Mouse (Mus musculus) cerebellum, adult 2 months (tissue): ENCODE measurements around the gene Olig2. TPM values are rescaled to one million over a fixed set of nuclear protein-coding genes. Genes with fewer than 3 reads are reported as not detected.
A peak's percentile ranks its signal among the peaks of the same experiment; 100 is the strongest.

Source experiments
- DNase-seq, 2 experiments: peaks; one replicate each; pipeline ENCODE4 v3.0.0; 2021
- H3K27ac ChIP-seq: fragments of 200-500 bp; 2 replicates; pipeline ENCODE4 v1.5.1; 2012; ENCODE audit warnings: low read length, control low read depth, inconsistent platforms; ENCODE audit not compliant: insufficient read depth
- H3K27me3 ChIP-seq: fragments of 200-500 bp; 2 replicates; pipeline ENCODE4 v1.6.1; 2012; ENCODE audit warnings: inconsistent platforms, mild to moderate bottlenecking, low read length, moderate library complexity; ENCODE audit not compliant: control insufficient read depth, insufficient read depth
- H3K4me1 ChIP-seq: fragments of 200-500 bp; 2 replicates; pipeline ENCODE4 v1.6.1; 2011; ENCODE audit warnings: low read length; ENCODE audit not compliant: control insufficient read depth, insufficient read depth
- H3K4me3 ChIP-seq: fragments of 200-500 bp; replicated peaks from 2 replicates; pipeline ENCODE3; 2011; ENCODE audit warnings: mild to moderate bottlenecking, low read depth, low read length, control low read depth; ENCODE audit not compliant: insufficient read depth
- CTCF ChIP-seq: fragments of 200-500 bp; IDR thresholded peaks from 2 replicates; pipeline ENCODE4 v1.5.1; 2011; ENCODE audit warnings: low read depth, mild to moderate bottlenecking, control low read depth, low read length, moderate library complexity, borderline replicate concordance; ENCODE audit not compliant: insufficient read depth
- POLR2A ChIP-seq: fragments of 200-500 bp; IDR thresholded peaks from 2 replicates; pipeline ENCODE4 v1.6.1; 2011; ENCODE audit warnings: low read length, control low read depth, borderline replicate concordance; ENCODE audit not compliant: insufficient read depth
- WGBS: fragments of 180-500 bp; shearing (Covaris S2); methylation state at CpG from one replicate; pipeline ENCODE4 v1.1.7; 2018; 5-methylcytosine and 5-hydroxymethylcytosine counted together
- polyA plus RNA-seq: library from polyadenylated mRNA; depleted of rRNA; stranded (reverse); fragments of >200 nt; gene quantifications from 2 replicates; pipeline ENCODE4 v1.2.3, GENCODE M21; 2012; rRNA removed

Olig2 gene
- polyA plus RNA-seq, 1 experiment, result 34.8 TPM

- DNase-seq, result no peak
- H3K27ac ChIP-seq, result peak overlapping the region; percentile 57; the same call in 1 of the 2 replicates
- TF ChIP-seq CTCF, result no peak
- TF ChIP-seq POLR2A, result no peak
- peak overlapping the region; percentile 37 for H3K4me3 ChIP-seq
- H3K4me1 ChIP-seq, result no peaks in the 10 kb centered on the region
- 1% methylated on average over 29 of the region's 29 CpGs for WGBS
- peaks cover 3% of the 10 kb centered on the region; the same call in 1 of the 2 replicates for H3K27me3 ChIP-seq
Observed at GRCm38 (mm10) chr16:91270982-91271549, 45.8 kb downstream of the Olig2 start.

DNA sequence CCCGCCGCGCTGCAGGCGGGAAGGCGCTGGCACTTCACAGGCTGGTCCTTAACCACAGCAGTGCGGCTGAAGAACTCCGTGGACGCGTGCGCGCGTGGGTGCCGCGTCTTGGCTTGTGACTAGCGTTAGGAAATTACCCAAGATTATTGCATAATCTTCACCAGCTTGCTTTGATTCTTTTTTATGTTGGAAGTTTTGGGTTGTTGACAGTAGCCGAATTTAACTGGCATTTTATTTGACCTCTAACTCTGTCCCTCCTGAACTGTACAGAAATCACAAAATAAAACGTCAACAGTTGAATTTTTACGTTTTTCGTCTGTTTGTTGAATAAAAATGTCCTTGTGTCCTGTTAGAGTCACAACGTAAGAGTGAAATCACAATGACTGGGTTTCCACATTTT is 46.4 kb downstream of the Olig2 start:
- no peak for DNase-seq
- Histone ChIP-seq H3K4me3 (no peak overlapping the region), H3K27ac (peak overlapping the region; percentile 57; the same call in 1 of the 2 replicates), H3K4me1 (no peaks in the 10 kb centered on the region), H3K27me3 (peaks cover 3% of the 10 kb centered on the region; the same call in 1 of the 2 replicates)
- 2% methylated on average over 20 of the region's 20 CpGs for WGBS
- TF ChIP-seq CTCF (no peak), POLR2A (no peak)

Other genes with a start within 250 kb of the Olig2 start
- gene Synj1, start 214.1 kb upstream of the Olig2 start, polyA plus RNA-seq, result 151 and 159 TPM in 2 replicates
- gene Paxbp1, start 180.9 kb upstream of the Olig2 start, polyA plus RNA-seq, result 155 and 168 TPM in 2 replicates
- 1.4 and 2.1 TPM in 2 replicates for gene 4932438H23Rik, start 130.3 kb upstream of the Olig2 start, polyA plus RNA-seq
- 191 and 233 TPM in 2 replicates for gene Olig1, start 44.3 kb downstream of the Olig2 start, polyA plus RNA-seq
- gene Ifnar2, start 147.3 kb downstream of the Olig2 start, polyA plus RNA-seq, result 33.9 and 35.5 TPM in 2 replicates
- not detected in 2 replicates for gene Gm21970, start 166.3 kb downstream of the Olig2 start, polyA plus RNA-seq
- 9.1 and 10.4 TPM in 2 replicates for gene Il10rb, start 180.7 kb downstream of the Olig2 start, polyA plus RNA-seq